Mouse (Mus musculus) yolk sac, embryonic 10.5 days (tissue): ENCODE measurements around the gene Pkdcc.

Experiments
- DNase-seq: peaks from one replicate; pipeline ENCODE4 v3.0.0-alpha.2; 2017; ENCODE audit warnings: low spot score

Pkdcc gene

GRCm38 (mm10) chr17:83212422-83212821 lies 2.7 kb upstream of the Pkdcc start:
- DNase-seq: no peak

DNA sequence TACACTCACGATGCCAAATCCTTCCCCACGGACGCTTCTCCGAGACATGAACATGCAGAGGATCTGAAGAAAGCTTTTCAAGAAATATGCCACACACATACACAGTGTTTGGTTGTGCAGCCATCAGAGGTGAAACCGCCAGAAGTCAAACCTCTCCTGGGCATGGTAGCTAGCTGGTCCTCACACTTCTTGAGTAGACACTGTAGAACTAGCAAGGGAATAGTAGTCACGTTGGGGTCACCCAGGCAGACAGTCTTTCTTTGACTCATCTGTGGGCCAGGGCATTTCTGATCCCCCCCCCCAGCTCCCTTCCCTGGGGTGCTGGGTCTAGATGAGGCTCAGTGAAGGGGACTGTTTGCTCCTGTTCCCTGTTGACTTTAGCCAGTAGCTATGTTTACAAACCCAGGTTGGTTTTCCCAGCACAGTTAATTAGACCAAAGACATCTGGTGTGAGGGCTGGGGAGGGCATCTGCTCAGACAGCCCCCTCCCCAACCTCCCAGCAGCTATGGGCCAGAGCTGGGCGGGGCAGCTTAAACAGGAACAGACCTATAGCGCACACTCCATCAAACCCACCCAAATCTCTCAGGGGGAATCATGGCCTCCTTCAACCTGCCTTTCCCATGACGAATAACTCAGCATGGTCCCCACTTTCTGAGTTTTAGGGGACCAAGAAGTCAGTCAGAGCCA lies 1.7 kb upstream of the Pkdcc start:
- no peak for DNase-seq

DNA sequence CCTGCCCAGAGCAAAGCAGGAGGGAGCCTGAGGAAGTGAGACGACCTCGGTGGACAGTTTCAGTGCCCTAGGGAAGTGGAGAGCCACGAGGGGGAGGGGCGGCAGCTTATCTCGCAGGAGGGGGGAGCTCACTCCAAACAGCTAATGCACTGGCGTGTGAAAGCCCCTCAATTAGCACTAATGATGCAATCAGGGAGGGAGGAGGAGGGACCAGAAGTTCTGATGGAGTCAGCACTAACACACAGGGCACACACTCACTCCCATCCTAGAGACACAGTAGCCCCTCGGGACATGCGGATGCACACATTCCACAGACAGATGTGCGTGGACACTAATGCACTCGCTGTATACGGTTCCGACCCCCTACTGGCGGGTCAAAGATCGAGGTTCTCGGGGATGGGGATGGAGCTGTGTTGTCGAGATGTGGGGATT lies 915 bp upstream of the Pkdcc start:
- DNase-seq: peak; percentile 74

DNA sequence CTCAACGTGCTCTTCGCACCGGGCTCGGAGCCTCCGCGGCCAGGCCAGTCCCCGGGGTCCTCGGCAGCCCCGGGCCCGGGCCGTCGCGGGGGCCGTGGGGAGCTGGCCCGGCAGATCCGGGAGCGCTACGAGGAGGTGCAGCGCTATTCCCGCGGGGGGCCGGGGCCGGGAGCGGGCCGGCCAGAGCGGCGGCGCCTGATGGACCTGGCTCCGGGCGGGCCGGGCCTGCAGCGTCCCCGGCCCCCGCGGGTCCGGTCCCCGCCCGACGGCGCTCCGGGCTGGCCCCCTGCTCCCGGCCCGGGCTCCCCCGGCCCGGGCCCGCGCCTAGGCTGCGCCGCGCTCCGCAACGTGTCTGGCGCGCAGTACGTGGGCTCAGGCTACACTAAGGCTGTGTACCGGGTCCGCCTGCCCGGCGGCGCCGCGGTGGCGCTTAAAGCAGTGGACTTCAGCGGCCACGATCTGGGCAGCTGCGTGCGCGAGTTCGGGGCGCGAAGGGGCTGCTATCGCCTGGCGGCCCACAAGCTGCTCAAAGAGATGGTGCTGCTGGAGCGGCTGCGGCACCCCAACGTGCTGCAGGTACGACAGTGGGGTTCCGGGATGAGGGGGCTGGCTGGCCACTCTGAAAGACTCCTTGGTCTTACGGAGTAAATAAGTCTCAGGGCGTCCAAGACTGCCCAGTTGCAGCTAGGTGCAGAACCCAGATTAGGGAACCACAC lies 595 bp downstream of the Pkdcc start:
- no peak for DNase-seq

DNA sequence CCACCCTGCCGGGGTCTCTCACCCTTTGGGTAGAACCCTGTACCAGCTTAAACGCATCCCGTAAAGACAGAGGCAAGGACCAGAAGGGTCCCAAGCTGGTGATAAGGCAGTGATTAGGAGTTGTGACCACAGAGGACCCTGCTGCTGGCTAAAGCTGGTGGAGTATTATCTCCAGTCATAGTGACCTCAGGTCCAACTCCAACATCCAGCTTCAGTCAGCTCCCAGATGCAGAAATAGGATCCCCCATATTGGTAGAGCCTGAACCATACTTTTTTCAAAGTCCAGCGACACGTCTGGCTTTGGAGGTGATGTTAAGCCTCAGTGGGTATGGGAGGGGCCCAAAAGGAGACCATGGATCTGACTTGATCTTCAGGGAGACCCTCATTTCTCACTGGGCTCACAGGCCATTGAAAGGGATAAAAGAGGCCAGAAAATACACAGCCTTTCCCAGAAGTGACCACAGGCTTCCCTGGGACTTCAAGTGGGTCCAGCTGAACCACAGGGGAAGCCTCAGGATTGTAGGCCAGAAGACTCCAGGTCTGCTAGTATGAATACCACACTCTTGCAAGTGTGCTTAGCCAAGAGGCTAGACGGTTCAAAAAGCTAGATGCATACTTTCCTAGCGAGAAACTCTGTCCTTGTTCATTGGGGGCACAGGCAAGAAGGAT lies 1.3 kb downstream of the Pkdcc start:
- DNase-seq: no peak

DNA sequence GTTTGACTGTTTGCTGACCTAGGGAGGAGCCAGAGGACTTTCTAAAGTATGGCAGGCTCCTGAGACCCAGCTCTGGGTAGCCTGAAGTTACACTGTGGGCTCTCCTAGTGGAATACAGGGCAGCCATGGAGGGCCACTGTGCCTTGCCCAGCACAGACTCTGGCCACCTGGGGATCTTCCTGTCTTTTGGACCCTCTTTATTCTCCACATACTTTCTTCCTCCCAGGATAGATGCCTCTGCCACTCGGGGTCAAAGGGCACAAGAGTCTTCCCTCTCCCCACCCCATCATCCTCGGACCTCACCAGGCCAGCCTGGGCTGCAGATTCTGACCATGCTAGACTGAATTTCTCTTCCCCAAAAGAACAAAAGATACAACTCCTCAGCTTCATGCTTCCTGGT lies 3.1 kb downstream of the Pkdcc start:
- no peak for DNase-seq

GRCm38 (mm10) chr17:83218722-83219121 lies 3.6 kb downstream of the Pkdcc start:
- DNase-seq: no peak

GRCm38 (mm10) chr17:83219351-83220287 lies 4.5 kb downstream of the Pkdcc start:
- DNase-seq: no peak

DNA sequence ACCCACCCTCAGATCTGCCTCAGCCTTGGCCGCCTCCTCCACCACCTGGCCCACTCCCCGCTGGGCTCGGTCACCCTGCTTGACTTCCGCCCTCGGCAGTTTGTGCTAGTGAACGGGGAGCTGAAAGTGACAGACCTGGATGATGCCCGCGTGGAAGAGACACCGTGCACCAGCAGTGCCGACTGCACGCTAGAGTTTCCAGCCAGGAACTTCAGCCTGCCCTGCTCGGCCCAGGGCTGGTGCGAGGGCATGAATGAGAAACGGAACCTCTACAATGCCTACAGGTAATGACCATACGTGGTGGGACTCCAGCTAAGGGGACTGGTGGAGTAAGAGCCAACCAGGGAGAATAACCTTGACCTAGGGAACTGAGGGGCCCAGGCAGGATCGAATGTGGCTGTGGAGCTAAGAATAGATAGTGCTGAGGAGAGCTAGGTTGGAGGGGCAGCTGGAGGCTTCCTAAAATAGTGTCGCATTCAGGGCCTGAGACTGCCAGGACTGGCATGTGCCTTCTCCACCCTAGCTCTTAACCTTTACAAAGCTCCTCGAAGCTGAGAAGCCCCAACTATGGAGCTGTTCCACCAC lies 6.0 kb downstream of the Pkdcc start:
- no peak for DNase-seq

DNA sequence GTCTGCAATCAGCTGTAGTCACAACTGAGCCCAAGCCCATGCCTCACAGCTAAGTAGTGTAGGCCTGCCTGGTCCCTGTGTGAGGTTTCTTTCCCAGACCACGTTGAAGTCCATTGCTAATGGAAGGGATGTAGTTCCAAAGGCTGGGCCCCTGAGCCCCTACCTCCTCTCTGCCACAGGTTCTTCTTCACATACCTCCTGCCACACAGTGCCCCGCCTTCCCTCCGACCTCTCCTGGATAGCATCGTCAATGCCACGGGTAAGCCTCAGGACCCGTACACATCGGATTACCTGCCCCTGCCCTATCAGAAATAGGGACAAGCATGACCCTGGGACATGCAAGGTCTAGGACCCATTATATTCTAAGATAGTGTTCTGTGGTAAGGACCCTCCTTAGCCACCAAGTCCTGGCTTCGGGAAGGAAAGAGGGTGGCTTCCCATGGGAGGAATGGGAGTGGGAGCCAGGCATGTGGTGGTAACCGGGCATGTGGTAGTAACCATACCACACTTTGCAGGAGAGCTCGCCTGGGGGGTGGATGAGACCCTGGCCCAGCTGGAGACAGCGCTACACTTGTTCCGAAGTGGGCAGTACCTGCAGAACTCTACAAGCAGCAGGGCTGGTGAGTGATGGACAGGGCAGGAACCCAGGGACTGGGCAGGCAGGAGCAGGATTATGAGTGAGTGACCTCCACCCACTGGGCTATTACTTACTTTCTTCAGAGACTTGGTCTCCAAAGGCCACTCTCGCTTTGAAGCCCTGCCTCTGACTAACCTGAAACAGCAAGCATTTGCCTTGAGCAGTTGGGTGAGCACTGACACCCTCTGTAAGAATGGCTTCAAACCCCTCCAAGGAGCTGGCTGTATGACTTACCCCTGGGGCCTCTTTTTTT lies 6.8 kb downstream of the Pkdcc start:
- no peak for DNase-seq

GRCm38 (mm10) chr17:83222705-83223104 lies 7.6 kb downstream of the Pkdcc start:
- peak; percentile 73 for DNase-seq

GRCm38 (mm10) chr17:83224451-83224971 lies 9.4 kb downstream of the Pkdcc start:
- no peak for DNase-seq

GRCm38 (mm10) chr17:83226395-83226986 lies 11.4 kb downstream of the Pkdcc start:
- no peak for DNase-seq

GRCm38 (mm10) chr17:83231357-83231756 lies 16.3 kb downstream of the Pkdcc start:
- DNase-seq: no peak

GRCm38 (mm10) chr17:83235227-83235626 lies 20.1 kb downstream of the Pkdcc start:
- DNase-seq: no peak

DNA sequence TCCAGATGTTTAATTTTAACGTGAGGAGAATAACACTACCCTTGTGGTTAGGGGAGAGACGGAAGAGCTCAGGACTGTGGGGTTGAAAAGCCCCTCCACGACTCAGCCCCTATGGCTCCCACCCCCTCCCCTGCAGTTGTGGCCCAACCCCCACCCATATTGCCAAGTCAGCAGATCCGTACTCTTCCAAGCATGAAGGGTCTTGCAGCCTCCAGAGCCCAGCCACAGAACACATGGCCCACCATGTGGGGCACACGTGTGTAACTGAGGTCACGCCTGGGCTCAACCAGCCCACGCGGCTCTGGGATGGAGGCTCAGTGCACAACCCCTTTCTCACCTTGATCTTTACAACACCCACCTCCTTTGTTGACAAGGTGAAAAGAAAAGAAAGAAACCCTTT lies 21.1 kb downstream of the Pkdcc start:
- DNase-seq: no peak

- DNase-seq: no peak
These were observed 23.3 kb downstream of the Pkdcc start for GRCm38 (mm10) chr17:83238123-83239058.

DNA sequence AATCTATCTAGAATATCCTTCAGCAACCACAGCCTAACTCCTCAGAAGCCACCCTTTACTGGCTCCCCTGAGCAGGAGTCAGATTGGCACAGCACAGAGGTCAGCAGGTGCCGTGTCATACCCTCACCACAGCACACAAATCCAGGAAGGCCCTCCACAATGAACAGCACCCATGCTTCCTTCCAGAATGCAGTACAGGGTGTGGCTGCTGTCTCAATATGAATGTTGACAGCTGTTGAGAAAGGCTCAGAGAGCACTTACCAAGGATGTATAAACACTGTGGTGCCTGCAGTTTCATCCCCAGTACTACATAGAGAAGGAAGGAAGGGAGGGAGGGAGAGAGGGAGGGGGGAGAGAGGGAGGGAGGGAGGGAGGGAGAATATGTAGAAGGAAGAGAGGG lies 29.4 kb downstream of the Pkdcc start:
- DNase-seq: no peak

DNA sequence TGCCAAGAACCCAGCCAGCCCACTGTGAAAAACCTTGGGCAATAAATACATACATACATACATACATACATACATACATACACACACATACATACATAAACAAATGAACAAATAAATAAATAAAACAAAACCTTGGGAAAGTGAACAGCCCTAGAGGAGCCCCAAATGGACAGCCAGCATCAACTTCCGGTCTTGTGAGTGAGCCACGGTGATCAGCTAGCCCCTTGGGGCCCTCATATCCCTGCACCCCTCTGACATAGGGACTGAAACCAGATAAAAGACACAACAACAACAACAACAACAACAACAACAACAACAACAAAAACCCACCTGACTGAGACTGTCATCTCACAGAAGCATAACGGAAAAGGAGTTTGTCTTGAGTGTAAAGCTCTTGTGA lies 30.4 kb downstream of the Pkdcc start:
- DNase-seq: no peak
